In the genomic region with DNA sequence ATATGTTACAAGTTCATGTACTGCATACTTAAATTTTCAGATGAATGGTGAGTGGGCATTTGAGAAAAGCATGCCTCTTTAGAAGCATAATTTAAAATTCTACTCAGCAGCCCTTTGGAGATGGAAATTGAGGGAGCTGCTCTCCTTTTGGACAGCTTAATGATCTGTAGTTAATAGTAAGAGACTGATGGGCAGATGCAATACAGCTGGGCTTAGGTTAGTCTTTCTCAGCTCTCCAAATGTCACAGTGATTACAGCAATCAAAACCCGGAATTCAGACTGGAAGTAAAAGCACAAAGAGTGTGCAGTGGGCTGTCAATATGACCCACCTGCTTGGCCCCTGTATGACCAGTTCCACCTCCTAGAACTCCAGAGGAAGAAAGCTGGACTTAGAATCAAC, we compare ENCODE assay signal across 23 mouse cellular contexts. TPM values are rescaled to one million over a fixed set of nuclear protein-coding genes. Genes with fewer than 3 reads are reported as not detected.
DNase-seq lines count a peak whose midpoint lies in the region; ATAC-seq and TF ChIP-seq lines count a peak whose summit lies in the region.
"Had no signal": no experiment of that assay in that cellular context is flagged by ENCODE, and none has a peak within 500 bp of the region (broad histone marks: within the 10 kb centered on the region; RNA-seq: fewer than 3 reads in every experiment).

No protein-coding gene starts in this region.

- H3K4me3 ChIP-seq in kidney, postnatal 0 days (replicated peaks; ENCODE audit: low read depth, low read length), result no peak overlapping the region
- H3K4me3 ChIP-seq in kidney, adult 2 months (ENCODE audit: insufficient read depth, low read depth, low read length), result no peak overlapping the region
- H3K4me3 ChIP-seq in forebrain, embryonic 14.5 days (ENCODE audit: low read depth, low read length), result no peak overlapping the region
- no peak overlapping the region for H3K4me3 ChIP-seq in forebrain, embryonic 16.5 days (replicated peaks; ENCODE audit: low read length)
- H3K4me3 ChIP-seq: embryonic facial prominence, embryonic 15.5 days; erythroblast, embryonic 14.5 days; gastrocnemius, adult 2 months; heart, embryonic 12.5 days; hindbrain, embryonic 10.5 days had no signal

- no peak overlapping the region for H3K4me2 ChIP-seq in kidney, postnatal 0 days (ENCODE audit: low read length)
- H3K4me2 ChIP-seq in forebrain, embryonic 14.5 days (ENCODE audit: low read length), result no peak overlapping the region
- no peak overlapping the region for H3K4me2 ChIP-seq in forebrain, embryonic 16.5 days (ENCODE audit: low read length)
- H3K4me2 ChIP-seq: embryonic facial prominence, embryonic 15.5 days; heart, embryonic 12.5 days; hindbrain, embryonic 14.5 days had no signal

- no peaks in the 10 kb centered on the region for H3K27me3 ChIP-seq in kidney, postnatal 0 days (ENCODE audit: insufficient read depth, low read length)
- H3K27me3 ChIP-seq in kidney, adult 2 months (replicated peaks; ENCODE audit: control insufficient read depth, insufficient read depth, low read length), result no peaks in the 10 kb centered on the region; the same call in 1 of the 2 replicates
- H3K27me3 ChIP-seq in forebrain, embryonic 14.5 days (replicated peaks; ENCODE audit: control insufficient read depth, insufficient read depth, low read length), result no peaks in the 10 kb centered on the region
- no peaks in the 10 kb centered on the region for H3K27me3 ChIP-seq in forebrain, embryonic 16.5 days (replicated peaks; ENCODE audit: control insufficient read depth, insufficient read depth, low read length)
- H3K27me3 ChIP-seq: embryonic facial prominence, embryonic 15.5 days; heart, embryonic 12.5 days had no signal

- TF ChIP-seq CTCF in kidney, postnatal 0 days (IDR thresholded peaks at IDR 0.05; ENCODE audit: low read depth), result no peak
- TF ChIP-seq CTCF in kidney, adult 2 months (conservative IDR thresholded peaks at IDR 0.05; ENCODE audit: insufficient read depth, insufficient read length, low read depth, low read length), result no peak

- H3K9ac ChIP-seq in kidney, postnatal 0 days (ENCODE audit: low read depth, low read length), result no peak overlapping the region
- H3K9ac ChIP-seq in forebrain, embryonic 14.5 days (ENCODE audit: low read length), result no peak overlapping the region
- H3K9ac ChIP-seq in forebrain, embryonic 16.5 days (replicated peaks; ENCODE audit: low read depth, low read length), result no peak overlapping the region
- H3K9ac ChIP-seq: embryonic facial prominence, embryonic 15.5 days; heart, embryonic 12.5 days; hindbrain, embryonic 14.5 days had no signal

- TF ChIP-seq POLR2A in kidney, adult 2 months (IDR thresholded peaks at IDR 0.05; ENCODE audit: low read depth, low read length), result no peak

- H3K9me3 ChIP-seq in kidney, postnatal 0 days (replicated peaks; ENCODE audit: low read length), result no peaks in the 10 kb centered on the region
- no peaks in the 10 kb centered on the region for H3K9me3 ChIP-seq in forebrain, embryonic 14.5 days (replicated peaks; ENCODE audit: control insufficient read depth, low read length)
- no peaks in the 10 kb centered on the region for H3K9me3 ChIP-seq in forebrain, embryonic 16.5 days (ENCODE audit: control insufficient read depth, low read length)
- H3K9me3 ChIP-seq: embryonic facial prominence, embryonic 15.5 days; heart, embryonic 12.5 days; hindbrain, embryonic 10.5 days had no signal

- no peak overlapping the region for H3K27ac ChIP-seq in kidney, postnatal 0 days
- no peak overlapping the region for H3K27ac ChIP-seq in kidney, adult 2 months (ENCODE audit: insufficient read depth, low read depth, low read length)
- H3K27ac ChIP-seq in forebrain, embryonic 14.5 days (ENCODE audit: low read depth, low read length), result no peak overlapping the region
- peak overlapping the region; percentile 37; the same call in 1 of the 2 replicates for H3K27ac ChIP-seq in forebrain, embryonic 16.5 days (ENCODE audit: low read length)
- H3K27ac ChIP-seq: embryonic facial prominence, embryonic 15.5 days; gastrocnemius, adult 2 months; hindbrain, embryonic 10.5 days; hindbrain, embryonic 14.5 days had no signal

- no peaks in the 10 kb centered on the region for H3K36me3 ChIP-seq in kidney, postnatal 0 days (ENCODE audit: insufficient read depth, low read length)
- no peaks in the 10 kb centered on the region for H3K36me3 ChIP-seq in kidney, adult 2 months (ENCODE audit: control insufficient read depth, insufficient read depth, low read length)
- peaks cover 16% of the 10 kb centered on the region; the same call in 1 of the 2 replicates for H3K36me3 ChIP-seq in forebrain, embryonic 14.5 days (ENCODE audit: control insufficient read depth, insufficient read depth, low read length)
- H3K36me3 ChIP-seq in forebrain, embryonic 16.5 days (ENCODE audit: control insufficient read depth, insufficient read depth), result no peaks in the 10 kb centered on the region
- H3K36me3 ChIP-seq: embryonic facial prominence, embryonic 15.5 days; heart, embryonic 12.5 days; hindbrain, embryonic 10.5 days had no signal

- ATAC-seq in kidney, postnatal 0 days (replicated peaks; ENCODE audit: low FRiP score, low read depth), result no peak
- peak; percentile 76 for ATAC-seq in forebrain, embryonic 14.5 days
- peak; percentile 83 for ATAC-seq in forebrain, embryonic 16.5 days

- peak; percentile 12 for DNase-seq in kidney, postnatal 0 days (ENCODE audit: low spot score)
- DNase-seq in kidney, adult 2 months, result no peak
- peak; percentile 48 for DNase-seq in forebrain, embryonic 14.5 days (ENCODE audit: low spot score)
- DNase-seq in adrenal gland, adult 2 months, result no peak
- DNase-seq in left cerebral cortex, adult 9 months (ENCODE audit: low spot score in 2 of 2), result no peak
- DNase-seq: adrenal gland, adult 8-10 months; adrenal gland, postnatal 36 days; cerebellum, adult 11 months; cerebellum, adult 8-10 months; cerebellum, postnatal 14 days; embryo, embryonic 11 days; gastrocnemius, adult 2 months; gastrocnemius, postnatal 25 days had no signal

- no peaks in the 10 kb centered on the region for H3K4me1 ChIP-seq in kidney, postnatal 0 days (replicated peaks; ENCODE audit: insufficient read depth, low read length)
- H3K4me1 ChIP-seq in kidney, adult 2 months (ENCODE audit: control insufficient read depth, insufficient read depth, low read length), result no peaks in the 10 kb centered on the region
- H3K4me1 ChIP-seq in forebrain, embryonic 14.5 days (ENCODE audit: control insufficient read depth, insufficient read depth, low read length), result no peaks in the 10 kb centered on the region
- H3K4me1 ChIP-seq in forebrain, embryonic 16.5 days (replicated peaks; ENCODE audit: control insufficient read depth, insufficient read depth, low read length), result peaks cover 8% of the 10 kb centered on the region; the same call in 1 of the 2 replicates
- H3K4me1 ChIP-seq: embryonic facial prominence, embryonic 15.5 days; heart, embryonic 12.5 days; hindbrain, embryonic 10.5 days had no signal

- WGBS in kidney, postnatal 0 days, result 9% methylated on average over 1 of the region's 1 CpGs
- WGBS in kidney, adult 2 months, result 20% methylated on average over 1 of the region's 1 CpGs
- 18% methylated on average over 1 of the region's 1 CpGs for WGBS in forebrain, embryonic 14.5 days
- 13% methylated on average over 1 of the region's 1 CpGs for WGBS in forebrain, embryonic 16.5 days

RNA-seq across cellular contexts. Expression of a gene that starts 24.1 kb away (rescaled TPM):
- not detected in 2 replicates for polyA plus RNA-seq in kidney, postnatal 0 days (2015; fragmentation: Nextera tagmentation; extraction: Ambion mirVana)
- not detected in 2 replicates for polyA plus RNA-seq in kidney, adult 2 months (2012; rRNA removed)
- polyA plus RNA-seq in forebrain, embryonic 14.5 days (2014; fragmentation: Nextera tagmentation; extraction: Ambion mirVana), result 38.7 and 43.1 TPM in 2 replicates
- 64.7 and 74.4 TPM in 2 replicates for polyA plus RNA-seq in forebrain, embryonic 16.5 days (2015; fragmentation: Nextera tagmentation; extraction: Ambion mirVana)
- not detected for total RNA-seq in adrenal gland, adult 2 months (2021)
- polyA plus RNA-seq in adrenal gland, adult 2 months (2012; rRNA removed), result not detected in 2 replicates
- total RNA-seq: adrenal gland, postnatal 36 days; common myeloid progenitor, adult 5-6 weeks; gastrocnemius, adult 2 months; gastrocnemius, postnatal 25 days; granulocyte monocyte progenitor cell, adult 5-6 weeks; heart, adult 8-10 months; heart, postnatal 25 days had no signal
- polyA plus RNA-seq: erythroblast, embryonic 14.5 days had no signal

Comparison
In these comparisons a context has a peak if more than half of its experiments do, and no peak if none do; other contexts are left out.
1. DNase-seq: peak in kidney, postnatal 0 days (single experiment) and forebrain, embryonic 14.5 days (single experiment); none in kidney, adult 2 months (single experiment), adrenal gland, adult 2 months (single experiment) and left cerebral cortex, adult 9 months (0 of 2).
2. RNA of a gene that starts 24.1 kb away (polyA plus RNA-seq): 64.7 to 74.4 TPM in forebrain, embryonic 16.5 days and 38.7 to 43.1 TPM in forebrain, embryonic 14.5 days; not detected in kidney, postnatal 0 days, not detected in kidney, adult 2 months and not detected in adrenal gland, adult 2 months; every median in the first group is over 10 times any median in the second.